Mouse (Mus musculus): ENCODE data around the gene Fnbp4.

GRCm38 (mm10) chr2:90738801-90739200 is 6.4 kb upstream of the Fnbp4 start:
- no peak for TF ChIP-seq CTCF (IDR thresholded peaks at IDR 0.05; ENCODE audit: low read depth, low read length)
- no peak for TF ChIP-seq POLR2A (IDR thresholded peaks at IDR 0.05; ENCODE audit: extremely low read depth, insufficient read depth, low read length)
